Mouse (Mus musculus): ENCODE data around the gene Dhdh.
"Not testable (repeated sequence)": the region's sequence is repeated elsewhere in the genome, so short reads cannot be mapped to it uniquely, and the experiment has no call there.

The Dhdh gene

GRCm38 (mm10) chr7:45459564-45460140 lies 29.0 kb downstream of the Dhdh start, which contains the start of gene Ftl1:
Ftl1 (minus strand) TSS chr7:45459884.
- in situ Hi-C loops (cut with MboI; ENCODE audit: low pct_unique_long_range_greater_than_20kb in 1 of 2, low sequenced_read_pairs in 2 of 2, unreplicated experiment in 1 of 2), result not testable (repeated sequence)

DNA sequence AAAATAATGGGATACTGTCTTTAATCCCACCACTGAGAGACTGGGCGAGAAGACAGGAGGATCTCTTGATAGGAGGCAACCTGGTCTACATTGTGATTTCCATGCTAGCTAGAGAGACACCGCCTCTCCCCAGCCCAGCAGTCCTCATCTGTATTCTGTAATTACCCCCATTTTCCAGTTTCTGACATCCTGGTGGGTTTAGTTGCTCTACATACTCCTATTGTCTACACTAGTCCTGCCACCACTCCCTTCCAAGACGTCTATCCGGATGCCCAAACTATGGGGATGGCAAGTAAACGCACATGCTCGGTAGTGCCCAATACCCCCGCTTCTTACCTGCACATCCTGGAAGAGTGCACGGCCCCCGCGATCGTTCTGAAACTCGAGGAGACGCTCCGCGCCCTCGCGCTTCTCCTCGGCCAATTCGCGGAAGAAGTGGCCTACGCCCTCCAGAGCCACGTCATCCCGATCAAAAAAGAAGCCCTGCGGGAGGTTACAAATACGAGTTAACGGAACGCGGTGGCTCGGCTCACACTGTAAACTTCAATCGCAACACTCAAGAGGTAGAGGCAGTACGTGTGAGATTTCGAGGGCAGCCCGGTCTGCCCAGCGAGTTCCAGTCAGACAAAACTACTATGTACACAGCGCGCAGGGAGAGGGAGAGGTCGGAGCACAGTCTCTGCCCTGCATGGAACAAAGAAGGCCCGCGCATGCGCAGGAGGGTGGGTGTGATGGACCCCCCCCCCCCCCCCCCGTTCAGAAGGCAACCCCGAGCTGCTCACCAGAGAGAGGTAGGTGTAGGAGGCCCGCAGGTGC lies 29.6 kb downstream of the Dhdh start:
- in situ Hi-C loops (cut with MboI; ENCODE audit: low pct_unique_long_range_greater_than_20kb in 1 of 2, low sequenced_read_pairs in 2 of 2, unreplicated experiment in 1 of 2), result no loop called here

GRCm38 (mm10) chr7:45457204-45458060 lies 31.2 kb downstream of the Dhdh start:
- in situ Hi-C loops (cut with MboI; ENCODE audit: low pct_unique_long_range_greater_than_20kb in 1 of 2, low sequenced_read_pairs in 2 of 2, unreplicated experiment in 1 of 2), result no loop called here

DNA sequence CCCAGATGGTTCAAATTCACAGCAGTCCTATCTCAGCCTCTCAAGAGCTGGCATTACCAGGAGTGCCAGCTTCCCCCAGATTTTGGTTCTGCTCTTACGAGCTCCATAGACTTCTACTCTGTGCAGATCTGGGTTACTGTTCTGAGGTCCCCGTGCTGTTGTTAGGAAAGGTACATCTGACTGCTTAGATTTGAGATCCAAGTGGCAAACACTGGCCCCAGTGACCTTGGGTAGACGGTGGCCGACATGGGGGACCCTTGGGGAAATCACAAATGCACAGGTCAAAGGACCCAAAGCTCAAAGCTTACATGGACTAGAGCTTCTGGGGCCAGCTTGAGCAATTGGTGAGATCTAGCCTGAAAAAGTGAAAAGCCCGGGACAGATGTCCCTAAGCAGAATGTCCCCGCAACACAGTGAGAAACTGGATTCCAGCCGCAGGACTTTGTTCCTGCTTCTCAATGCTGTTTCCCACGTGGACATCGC lies 31.8 kb downstream of the Dhdh start:
- in situ Hi-C loops (cut with MboI; ENCODE audit: low pct_unique_long_range_greater_than_20kb in 1 of 2, low sequenced_read_pairs in 2 of 2, unreplicated experiment in 1 of 2), result no loop called here

GRCm38 (mm10) chr7:45455932-45456696 lies 32.5 kb downstream of the Dhdh start:
- in situ Hi-C loops (cut with MboI; ENCODE audit: low pct_unique_long_range_greater_than_20kb in 1 of 2, low sequenced_read_pairs in 2 of 2, unreplicated experiment in 1 of 2), result no loop called here

GRCm38 (mm10) chr7:45454971-45455370 lies 33.6 kb downstream of the Dhdh start:
- in situ Hi-C loops (cut with MboI; ENCODE audit: low pct_unique_long_range_greater_than_20kb in 1 of 2, low sequenced_read_pairs in 2 of 2, unreplicated experiment in 1 of 2), result no loop called here

DNA sequence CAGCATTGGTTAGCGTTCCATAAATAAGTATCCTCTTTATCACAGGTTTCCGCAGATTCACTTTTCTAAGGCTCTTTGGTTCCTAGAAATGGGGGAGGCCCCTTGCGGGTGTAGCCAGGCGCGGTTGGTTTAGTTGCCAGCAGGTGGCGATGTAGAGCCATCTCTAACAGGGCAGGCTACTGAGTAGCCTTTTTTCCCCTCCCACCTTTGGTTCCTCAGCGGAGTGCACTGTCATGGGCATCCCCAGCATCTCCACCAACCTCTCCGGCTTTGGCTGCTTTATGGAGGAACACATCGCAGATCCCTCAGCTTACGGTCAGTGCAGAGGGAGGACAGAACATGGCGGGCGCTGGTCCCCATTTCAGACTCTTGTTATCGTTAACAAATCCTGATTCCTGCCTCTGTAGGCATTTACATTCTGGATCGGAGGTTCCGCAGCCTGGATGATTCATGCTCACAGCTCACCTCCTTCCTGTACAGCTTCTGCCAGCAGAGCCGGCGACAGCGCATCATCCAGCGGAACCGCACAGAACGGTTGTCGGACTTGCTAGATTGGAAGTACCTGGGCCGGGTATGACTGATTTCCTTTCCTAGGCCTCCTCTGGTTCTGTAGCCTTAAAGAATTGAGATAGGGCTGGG lies 37.1 kb downstream of the Dhdh start:
- in situ Hi-C loops (cut with MboI; ENCODE audit: low pct_unique_long_range_greater_than_20kb in 1 of 2, low sequenced_read_pairs in 2 of 2, unreplicated experiment in 1 of 2), result no loop called here

DNA sequence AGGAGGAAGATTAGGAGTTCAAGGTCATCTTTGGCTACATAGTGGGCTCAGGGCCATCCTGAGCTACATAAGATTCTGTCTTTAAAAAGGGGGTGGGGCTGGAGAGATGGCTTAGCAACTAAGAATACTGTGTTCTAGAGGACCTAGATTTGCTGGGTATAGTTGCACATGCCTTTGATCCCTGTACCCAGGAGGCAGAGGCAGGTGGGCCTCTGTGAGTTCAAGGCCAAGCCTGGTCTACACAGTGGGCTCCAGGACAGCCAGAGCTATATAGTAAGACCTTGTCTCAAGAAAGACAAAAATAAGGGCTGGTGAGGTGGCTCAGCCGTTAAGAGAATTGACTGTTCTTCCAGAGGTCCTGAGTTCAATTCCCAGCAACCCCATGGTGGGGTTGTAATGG lies 38.6 kb downstream of the Dhdh start:
- in situ Hi-C loops (cut with MboI; ENCODE audit: low pct_unique_long_range_greater_than_20kb in 1 of 2, low sequenced_read_pairs in 2 of 2, unreplicated experiment in 1 of 2), result no loop called here

- in situ Hi-C loops (cut with MboI; ENCODE audit: low pct_unique_long_range_greater_than_20kb in 1 of 2, low sequenced_read_pairs in 2 of 2, unreplicated experiment in 1 of 2), result no loop called here
Observed at GRCm38 (mm10) chr7:45447325-45447990, 41.1 kb downstream of the Dhdh start.

DNA sequence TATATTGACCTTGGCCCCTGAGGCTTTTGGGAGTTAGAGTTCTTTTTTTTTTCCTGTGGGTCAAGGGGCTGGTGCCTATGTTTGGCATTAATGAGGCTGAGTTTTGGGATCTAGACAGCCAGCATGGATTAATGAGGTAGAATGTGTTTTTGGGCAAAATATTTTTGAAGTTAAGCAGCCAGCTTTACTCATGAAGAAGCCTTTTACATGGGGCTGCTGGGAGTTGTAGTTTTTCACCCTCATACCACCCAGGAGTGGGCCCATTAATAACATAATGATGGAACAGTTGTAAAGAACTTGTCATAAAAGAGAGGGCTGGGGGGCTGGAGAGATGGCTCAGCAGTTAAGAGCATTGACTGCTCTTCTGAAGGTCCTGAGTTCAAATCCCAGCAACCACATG lies 42.0 kb downstream of the Dhdh start:
- in situ Hi-C loops (cut with MboI; ENCODE audit: low pct_unique_long_range_greater_than_20kb in 1 of 2, low sequenced_read_pairs in 2 of 2, unreplicated experiment in 1 of 2), result no loop called here

DNA sequence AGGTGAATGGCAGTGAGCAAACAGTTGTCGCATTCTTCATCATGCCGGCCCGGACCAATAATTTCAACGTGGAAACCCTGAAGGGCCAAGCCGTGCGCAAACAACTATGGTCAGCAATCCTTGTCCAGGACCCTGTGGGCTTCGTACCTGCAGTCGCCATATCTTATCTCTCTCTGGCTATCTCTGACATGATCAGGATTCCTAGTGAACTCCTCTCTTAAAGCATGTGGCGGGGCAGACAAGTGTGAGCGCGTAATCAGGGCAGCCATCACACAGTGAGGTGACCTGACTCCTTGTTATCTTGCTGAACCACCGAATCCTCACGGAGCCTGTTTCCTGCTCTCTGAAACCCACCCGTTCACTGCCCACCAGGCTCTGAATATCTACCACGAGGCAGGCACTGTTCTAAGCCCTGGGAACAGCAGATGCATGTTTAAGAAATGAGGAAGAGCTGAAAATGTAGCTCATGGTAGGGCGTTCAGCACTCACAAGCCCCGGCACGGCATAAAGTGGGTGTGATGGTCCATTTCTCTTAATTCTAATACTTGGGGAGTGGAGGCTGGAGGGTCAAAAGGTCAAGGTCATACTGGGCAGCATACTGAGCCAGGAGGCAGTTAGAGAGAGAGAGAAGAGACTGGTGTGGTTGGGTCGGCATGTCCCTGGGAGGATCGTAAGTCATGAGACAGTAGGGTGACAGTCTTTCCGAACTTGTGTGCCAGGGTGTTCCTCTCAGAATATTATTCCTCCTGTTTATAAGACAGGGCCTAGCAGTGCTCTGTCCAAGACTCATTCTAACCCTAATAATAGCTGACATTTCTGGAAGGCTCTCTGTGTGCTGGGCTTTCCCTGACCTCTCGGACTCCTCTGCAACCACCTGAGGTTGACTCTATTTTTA lies 44.8 kb downstream of the Dhdh start:
- in situ Hi-C loops (cut with MboI; ENCODE audit: low pct_unique_long_range_greater_than_20kb in 1 of 2, low sequenced_read_pairs in 2 of 2, unreplicated experiment in 1 of 2), result no loop called here

DNA sequence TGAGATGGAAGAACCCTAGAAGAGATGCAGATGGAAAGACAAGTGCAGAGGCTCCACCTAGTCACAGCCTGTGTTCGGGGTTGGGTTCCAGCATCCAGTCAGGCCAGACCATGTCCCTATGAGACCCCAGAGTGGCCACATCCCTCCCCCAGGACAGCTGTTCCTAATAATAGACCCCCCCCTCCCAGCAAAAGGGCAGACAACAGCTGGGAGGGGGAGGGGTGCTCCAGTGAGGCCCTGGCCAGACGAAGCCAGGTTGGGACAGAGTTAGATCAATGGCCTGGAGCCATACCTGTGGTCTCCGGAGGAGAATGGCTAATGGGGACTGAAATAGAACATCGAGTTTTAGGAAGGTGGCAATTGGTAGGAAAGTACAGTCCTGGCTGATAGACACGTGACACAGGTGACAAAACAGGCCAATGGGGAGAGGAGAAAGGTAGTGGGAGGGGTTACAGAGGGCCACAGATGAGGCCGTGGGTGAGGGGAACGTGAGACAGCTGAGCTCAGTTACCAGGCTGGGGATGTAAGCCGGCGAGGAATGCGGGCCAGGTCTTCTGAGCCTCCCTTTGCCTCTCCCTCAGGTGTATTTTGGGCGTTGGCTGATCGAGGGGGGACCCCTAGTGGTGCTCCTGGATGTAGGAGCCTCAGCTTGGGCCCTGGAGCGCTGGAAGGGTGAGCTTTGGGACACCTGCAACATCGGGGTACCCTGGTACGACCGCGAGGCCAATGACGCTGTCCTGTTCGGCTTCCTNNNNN lies 50.9 kb downstream of the Dhdh start, which contains the start of gene Ruvbl2:
Ruvbl2 (minus strand) TSS at position 576 of the 756 bp plus-strand sequence.
- in situ Hi-C loops (cut with MboI; ENCODE audit: low pct_unique_long_range_greater_than_20kb in 1 of 2, low sequenced_read_pairs in 2 of 2, unreplicated experiment in 1 of 2), result no loop called here

DNA sequence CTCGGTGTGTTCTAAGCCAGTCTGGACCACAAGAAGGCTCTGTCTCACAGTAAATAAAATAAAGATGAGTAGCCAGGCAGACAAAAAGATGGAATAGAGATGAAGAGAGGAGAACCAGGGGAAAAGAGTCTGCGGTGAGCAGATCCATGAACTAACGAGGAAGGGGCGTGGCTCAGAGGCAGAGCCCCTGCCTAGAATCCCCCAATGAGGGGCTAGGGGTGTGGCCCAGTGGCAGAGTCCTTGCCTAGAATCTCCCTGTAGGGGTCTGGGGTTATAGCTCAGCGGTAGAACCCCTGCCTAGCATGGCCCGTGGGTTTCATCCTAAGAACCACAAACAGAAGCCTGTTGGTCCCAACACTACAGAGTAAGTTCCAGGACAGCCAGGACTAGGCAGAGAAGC lies 51.6 kb downstream of the Dhdh start:
- in situ Hi-C loops (cut with MboI; ENCODE audit: low pct_unique_long_range_greater_than_20kb in 1 of 2, low sequenced_read_pairs in 2 of 2, unreplicated experiment in 1 of 2), result no loop called here

DNA sequence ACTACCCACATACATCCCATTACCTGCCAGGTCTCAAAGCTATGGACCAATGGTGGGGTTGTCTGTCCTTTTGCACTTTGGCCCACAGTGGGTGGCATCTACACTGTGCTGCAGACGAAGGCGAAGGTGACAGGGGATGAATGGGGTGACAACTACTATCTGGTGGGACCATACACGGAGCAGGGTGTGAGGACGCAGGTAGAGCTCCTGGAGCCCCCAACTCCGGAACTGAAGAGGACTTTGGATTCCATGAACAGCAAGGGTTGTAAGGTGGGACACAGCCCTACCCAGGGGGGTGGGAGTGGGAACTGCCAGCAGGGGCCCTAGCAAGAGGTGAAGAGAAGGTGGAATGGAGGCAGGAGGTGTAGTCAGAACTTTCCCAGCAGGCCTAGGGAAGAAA lies 52.2 kb downstream of the Dhdh start:
- in situ Hi-C loops (cut with MboI; ENCODE audit: low pct_unique_long_range_greater_than_20kb in 1 of 2, low sequenced_read_pairs in 2 of 2, unreplicated experiment in 1 of 2), result no loop called here

DNA sequence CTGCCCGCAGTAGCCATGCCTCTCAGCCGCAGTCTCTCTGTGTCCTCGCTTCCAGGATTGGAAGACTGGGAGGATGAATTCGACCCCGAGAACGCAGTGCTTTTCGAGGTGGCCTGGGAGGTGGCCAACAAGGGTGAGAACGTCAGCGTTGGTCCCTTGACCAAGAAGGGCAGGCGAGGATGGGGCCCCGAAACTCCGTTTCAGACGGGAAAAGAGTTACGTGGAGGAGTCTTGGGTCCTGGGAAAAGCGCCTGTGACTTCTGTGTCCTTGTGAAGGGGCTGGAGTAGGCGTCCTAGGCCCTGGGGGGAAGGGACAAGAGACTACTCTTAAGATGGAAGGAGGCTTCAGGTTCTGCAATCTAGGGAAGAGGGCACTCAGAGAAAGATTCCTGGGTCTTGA lies 53.6 kb downstream of the Dhdh start:
- in situ Hi-C loops (cut with MboI; ENCODE audit: low pct_unique_long_range_greater_than_20kb in 1 of 2, low sequenced_read_pairs in 2 of 2, unreplicated experiment in 1 of 2), result no loop called here
